17 mouse cellular contexts compared by ENCODE assay signal in the genomic region with DNA sequence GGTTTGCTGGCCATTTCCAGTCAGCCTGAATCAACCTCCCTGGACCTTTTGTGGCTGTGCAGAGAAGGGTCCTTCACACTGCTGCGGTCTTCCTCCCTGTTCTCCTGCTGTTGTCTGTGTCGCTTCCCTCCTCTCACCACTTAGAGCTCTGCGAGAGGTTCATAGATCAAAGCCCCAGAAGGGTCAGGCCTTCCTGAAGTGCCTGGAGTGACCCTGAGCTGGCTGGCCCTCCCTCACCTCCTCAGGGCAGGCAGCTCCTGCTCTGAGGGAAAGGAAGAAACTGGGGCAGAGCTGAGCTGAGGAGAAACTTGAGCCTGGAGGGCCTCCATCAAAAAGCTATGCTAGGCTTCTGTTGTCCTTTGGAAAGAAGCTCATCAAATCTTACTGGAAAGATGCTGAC. TPM values are rescaled to one million over a fixed set of nuclear protein-coding genes. Genes with fewer than 3 reads are reported as not detected.
DNase-seq lines count a peak whose midpoint lies in the region; ATAC-seq and TF ChIP-seq lines count a peak whose summit lies in the region.
"Had no signal": no experiment of that assay in that cellular context is flagged by ENCODE, and none has a peak within 500 bp of the region (broad histone marks: within the 10 kb centered on the region; RNA-seq: fewer than 3 reads in every experiment).

No protein-coding gene starts in this region.

- peak; percentile 21 for DNase-seq in adrenal gland, adult 2 months
- no peak for DNase-seq in adrenal gland, postnatal 36 days
- no peak for DNase-seq in hindbrain, embryonic 14.5 days (ENCODE audit: low spot score)
- DNase-seq in spleen, adult 2 months (ENCODE audit: low read depth in 1 of 2, low spot score in 2 of 2): no peak
- DNase-seq in spleen, postnatal 4 days (ENCODE audit: low spot score in 2 of 2): no peak
- DNase-seq: adrenal gland, postnatal 25 days; cerebellum, adult 2 months; gastrocnemius, adult 2 months; heart, adult 11 months; kidney, adult 2 months; right cerebral cortex, adult 18-20 months had no signal

- no peaks in the 10 kb centered on the region for H3K27me3 ChIP-seq in hindbrain, embryonic 16.5 days (replicated peaks; ENCODE audit: control insufficient read depth, insufficient read depth, low read length)
- no peaks in the 10 kb centered on the region for H3K27me3 ChIP-seq in hindbrain, embryonic 14.5 days (ENCODE audit: control insufficient read depth, insufficient read depth, low read length)
- no peaks in the 10 kb centered on the region for H3K27me3 ChIP-seq in spleen, adult 2 months (ENCODE audit: control insufficient read depth, insufficient read depth, low read length)
- no peaks in the 10 kb centered on the region for H3K27me3 ChIP-seq in midbrain, embryonic 15.5 days (replicated peaks)
- H3K27me3 ChIP-seq: heart, embryonic 13.5 days; liver, embryonic 15.5 days; neural tube, embryonic 13.5 days had no signal

- H3K9ac ChIP-seq in hindbrain, embryonic 16.5 days (ENCODE audit: low read depth, low read length): no peak overlapping the region
- no peak overlapping the region for H3K9ac ChIP-seq in hindbrain, embryonic 14.5 days
- H3K9ac ChIP-seq in midbrain, embryonic 15.5 days: no peak overlapping the region
- H3K9ac ChIP-seq: liver, embryonic 15.5 days; neural tube, embryonic 13.5 days had no signal

- H3K4me1 ChIP-seq in hindbrain, embryonic 16.5 days (ENCODE audit: control insufficient read depth, insufficient read depth, low read depth, low read length): 0 out of 2 replicates have a peak, but pooled peaks cover 3% of the 10 kb centered on the region
- peaks cover 3% of the 10 kb centered on the region; the same call in 1 of the 2 replicates for H3K4me1 ChIP-seq in hindbrain, embryonic 14.5 days (replicated peaks; ENCODE audit: control insufficient read depth, insufficient read depth, low read length)
- H3K4me1 ChIP-seq in spleen, adult 2 months (ENCODE audit: control insufficient read depth, insufficient read depth, insufficient read length): peaks cover 14% of the 10 kb centered on the region
- peaks cover 36% of the 10 kb centered on the region for H3K4me1 ChIP-seq in midbrain, embryonic 15.5 days
- H3K4me1 ChIP-seq: liver, embryonic 15.5 days had no signal

- H3K4me2 ChIP-seq in hindbrain, embryonic 16.5 days (ENCODE audit: low read length): no peak overlapping the region
- H3K4me2 ChIP-seq in hindbrain, embryonic 14.5 days (replicated peaks): no peak overlapping the region
- no peak overlapping the region for H3K4me2 ChIP-seq in midbrain, embryonic 15.5 days
- H3K4me2 ChIP-seq: liver, embryonic 15.5 days; neural tube, embryonic 13.5 days had no signal

- H3K4me3 ChIP-seq in hindbrain, embryonic 16.5 days (ENCODE audit: low read length): no peak overlapping the region
- no peak overlapping the region for H3K4me3 ChIP-seq in hindbrain, embryonic 14.5 days (replicated peaks; ENCODE audit: low read length)
- 0 out of 2 replicates have a peak overlapping the region, but pooled peaks have one; percentile 6 for H3K4me3 ChIP-seq in spleen, adult 2 months (ENCODE audit: extremely low read depth, insufficient read depth, insufficient read length)
- H3K4me3 ChIP-seq in midbrain, embryonic 15.5 days: no peak overlapping the region
- H3K4me3 ChIP-seq: gastrocnemius, adult 2 months; heart, embryonic 13.5 days; liver, embryonic 15.5 days; neural tube, embryonic 13.5 days had no signal

- TF ChIP-seq POLR2A in spleen, adult 2 months (IDR thresholded peaks at IDR 0.05; ENCODE audit: low read depth, low read length): no peak

- H3K27ac ChIP-seq in hindbrain, embryonic 16.5 days (ENCODE audit: low read depth, low read length): no peak overlapping the region
- no peak overlapping the region for H3K27ac ChIP-seq in hindbrain, embryonic 14.5 days
- peak overlapping the region; percentile 85 for H3K27ac ChIP-seq in spleen, adult 2 months (ENCODE audit: insufficient read depth, low read length)
- H3K27ac ChIP-seq in midbrain, embryonic 15.5 days: 0 out of 2 replicates have a peak overlapping the region, but pooled peaks have one; percentile 57
- H3K27ac ChIP-seq: gastrocnemius, adult 2 months; heart, embryonic 13.5 days; liver, embryonic 15.5 days; neural tube, embryonic 13.5 days had no signal

- no peaks in the 10 kb centered on the region for H3K36me3 ChIP-seq in hindbrain, embryonic 16.5 days (ENCODE audit: control insufficient read depth, insufficient read depth, low read length)
- no peaks in the 10 kb centered on the region for H3K36me3 ChIP-seq in hindbrain, embryonic 14.5 days (replicated peaks; ENCODE audit: control insufficient read depth, insufficient read depth)
- no peaks in the 10 kb centered on the region for H3K36me3 ChIP-seq in spleen, adult 2 months (ENCODE audit: control insufficient read depth, insufficient read depth, low read length)
- no peaks in the 10 kb centered on the region for H3K36me3 ChIP-seq in midbrain, embryonic 15.5 days (replicated peaks)
- H3K36me3 ChIP-seq: heart, embryonic 13.5 days; liver, embryonic 15.5 days; neural tube, embryonic 13.5 days had no signal

- H3K9me3 ChIP-seq in hindbrain, embryonic 16.5 days (ENCODE audit: control insufficient read depth, low read length): no peaks in the 10 kb centered on the region
- no peaks in the 10 kb centered on the region for H3K9me3 ChIP-seq in hindbrain, embryonic 14.5 days (ENCODE audit: control insufficient read depth, low read length)
- H3K9me3 ChIP-seq in midbrain, embryonic 15.5 days: no peaks in the 10 kb centered on the region
- H3K9me3 ChIP-seq: heart, embryonic 13.5 days; liver, embryonic 15.5 days; neural tube, embryonic 13.5 days had no signal

- ATAC-seq in hindbrain, embryonic 16.5 days: 0 out of 2 replicates have a peak, but pooled peaks have one; percentile 17
- ATAC-seq in hindbrain, embryonic 14.5 days (ENCODE audit: low FRiP score): no peak
- ATAC-seq in midbrain, embryonic 15.5 days (replicated peaks): no peak
- ATAC-seq in megakaryocyte progenitor cell, adult 5-6 weeks (replicated peaks; ENCODE audit: poor library complexity): no peak

- no peak for TF ChIP-seq CTCF in spleen, adult 2 months (IDR thresholded peaks at IDR 0.05; ENCODE audit: extremely low read depth, insufficient read depth, insufficient read length, insufficient replicate concordance)

- 31% methylated on average over 3 of the region's 3 CpGs for WGBS in hindbrain, embryonic 16.5 days
- 39% methylated on average over 3 of the region's 3 CpGs for WGBS in hindbrain, embryonic 14.5 days
- 68% methylated on average over 3 of the region's 3 CpGs for WGBS in spleen, adult 2 months
- 28% methylated on average over 3 of the region's 3 CpGs for WGBS in midbrain, embryonic 15.5 days

RNA-seq across cellular contexts. Expression of a gene that starts 45.4 kb away (rescaled TPM):
- 10 to 100 TPM in 1 of 2 experiments, 1 to 10 TPM in 1; 10.0 to 11.7 TPM for total RNA-seq in adrenal gland, adult 2 months (2021)
- 9.6 and 10.9 TPM in 2 replicates for polyA plus RNA-seq in adrenal gland, adult 2 months (2012; rRNA removed)
- 10 to 100 TPM; 10.5 to 14.2 TPM for total RNA-seq in adrenal gland, postnatal 36 days (2021)
- 8.0 and 13.0 TPM in 2 replicates for polyA plus RNA-seq in hindbrain, embryonic 16.5 days (2015; fragmentation: Nextera tagmentation; extraction: Ambion mirVana)
- 9.8 and 10.3 TPM in 2 replicates for polyA plus RNA-seq in hindbrain, embryonic 14.5 days (2014; fragmentation: Nextera tagmentation; extraction: Ambion mirVana)
- 50.9 and 54.5 TPM in 2 replicates for polyA plus RNA-seq in spleen, adult 2 months (2012; rRNA removed)
- 71.4 and 79.6 TPM in 2 replicates for polyA plus RNA-seq in midbrain, embryonic 15.5 days (2015; fragmentation: Nextera tagmentation; extraction: Ambion mirVana)
- 0.64 TPM in 1 of 2 replicates, not detected in the other for total RNA-seq in megakaryocyte progenitor cell, adult 5-6 weeks (2015)
- 0.37 TPM in 1 of 2 replicates, not detected in the other for total RNA-seq in megakaryocyte progenitor cell, adult 5-6 weeks (2017)

Comparison
In these comparisons a context has a peak if more than half of its experiments do, and no peak if none do; other contexts are left out.
1. H3K27ac ChIP-seq: peak in spleen, adult 2 months (single experiment) and midbrain, embryonic 15.5 days (single experiment); none in hindbrain, embryonic 16.5 days (single experiment) and hindbrain, embryonic 14.5 days (single experiment).